Mouse (Mus musculus) cortical plate, adult 2 months (tissue): ENCODE data around the gene Dnajc9.

Experiments
- CTCF ChIP-seq: fragments of 200-500 bp; IDR thresholded peaks from 2 replicates; pipeline ENCODE4 v1.5.1; 2011; ENCODE audit warnings: mild to moderate bottlenecking, control low read depth, low read length; ENCODE audit not compliant: insufficient read depth; ENCODE audit errors: extremely low read depth
- POLR2A ChIP-seq: fragments of 200-500 bp; IDR thresholded peaks from 2 replicates; pipeline ENCODE4 v1.6.1; 2011; ENCODE audit warnings: mild to moderate bottlenecking, low read length, control low read depth; ENCODE audit not compliant: insufficient read depth; ENCODE audit errors: extremely low read depth

DNA sequence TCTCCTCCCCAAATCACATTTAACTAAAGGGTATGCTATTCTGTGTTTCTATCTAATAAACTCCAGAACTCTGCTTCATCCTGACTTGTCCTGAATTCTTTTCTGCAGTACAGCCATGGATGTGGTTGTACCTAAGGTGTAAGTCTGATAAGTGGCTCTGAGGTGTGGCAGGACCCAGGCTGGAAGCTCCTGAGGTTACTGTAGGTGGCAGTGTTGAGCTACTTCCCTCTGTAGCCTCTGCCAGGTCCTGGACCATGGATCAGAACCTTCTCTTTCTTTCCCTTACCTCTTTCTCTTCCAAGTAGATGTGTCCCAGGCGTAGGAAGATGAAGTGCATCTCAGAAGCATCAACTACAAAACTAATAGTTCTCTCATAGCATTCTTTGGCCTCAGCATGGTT is 11.4 kb upstream of the Dnajc9 start:
- TF ChIP-seq POLR2A: no peak
- peak; percentile 54 for TF ChIP-seq CTCF
